Mouse (Mus musculus) limb, embryonic 15.5 days (tissue): ENCODE data around the gene Ankrd54. TPM values are rescaled to one million over a fixed set of nuclear protein-coding genes. Genes with fewer than 3 reads are reported as not detected.
A peak's percentile ranks its signal among the peaks of the same experiment; 100 is the strongest.

Experiments used
- ATAC-seq: fragments of 200-750 bp; cut with Nextera tagmentation; 2 replicates; pipeline ENCODE4 v1.8.0; 2017; ENCODE audit warnings: low read depth, moderate TSS enrichment; ENCODE audit not compliant: insufficient number of reproducible peaks, low FRiP score, low TSS enrichment
- H3K27ac ChIP-seq: fragments of 300-500 bp; sonication (generic); 2 replicates; pipeline ENCODE4 v1.5.1; 2015; ENCODE audit warnings: moderate library complexity, mild to moderate bottlenecking, inconsistent platforms
- H3K27me3 ChIP-seq: fragments of 300-500 bp; sonication (generic); 2 replicates; pipeline ENCODE4 v1.6.1; 2015; ENCODE audit warnings: inconsistent platforms
- H3K36me3 ChIP-seq: fragments of 300-500 bp; sonication (generic); 2 replicates; pipeline ENCODE4 v1.6.1; 2015; ENCODE audit warnings: inconsistent platforms
- H3K4me1 ChIP-seq: fragments of 300-500 bp; sonication (generic); 2 replicates; pipeline ENCODE4 v1.6.1; 2015; ENCODE audit warnings: inconsistent platforms
- H3K4me2 ChIP-seq: fragments of 300-500 bp; sonication (generic); 2 replicates; pipeline ENCODE4 v1.6.1; 2015; ENCODE audit warnings: mild to moderate bottlenecking, inconsistent platforms
- H3K4me3 ChIP-seq: fragments of 300-500 bp; sonication (generic); 2 replicates; pipeline ENCODE4 v1.5.1; 2015; ENCODE audit warnings: mild to moderate bottlenecking, inconsistent platforms
- H3K9ac ChIP-seq: fragments of 300-500 bp; sonication (generic); 2 replicates; pipeline ENCODE4 v1.6.1; 2015; ENCODE audit warnings: inconsistent platforms
- H3K9me3 ChIP-seq: fragments of 300-500 bp; sonication (generic); 2 replicates; pipeline ENCODE4 v1.6.1; 2016; ENCODE audit warnings: inconsistent platforms
- WGBS: fragments of 180-500 bp; shearing (Covaris S2); methylation state at CpG from one replicate; pipeline ENCODE4 v1.1.7; 2015; 5-methylcytosine and 5-hydroxymethylcytosine counted together
- polyA plus RNA-seq: library from polyadenylated mRNA; unstranded; fragments of >200 nt; fragmentation: Nextera tagmentation; extraction: Ambion mirVana; gene quantifications from 2 replicates; pipeline ENCODE4 v1.2.1, GENCODE M21; 2015

Gene Ankrd54
- polyA plus RNA-seq, 1 experiment from 2014 or later, result 43.9 TPM

DNA sequence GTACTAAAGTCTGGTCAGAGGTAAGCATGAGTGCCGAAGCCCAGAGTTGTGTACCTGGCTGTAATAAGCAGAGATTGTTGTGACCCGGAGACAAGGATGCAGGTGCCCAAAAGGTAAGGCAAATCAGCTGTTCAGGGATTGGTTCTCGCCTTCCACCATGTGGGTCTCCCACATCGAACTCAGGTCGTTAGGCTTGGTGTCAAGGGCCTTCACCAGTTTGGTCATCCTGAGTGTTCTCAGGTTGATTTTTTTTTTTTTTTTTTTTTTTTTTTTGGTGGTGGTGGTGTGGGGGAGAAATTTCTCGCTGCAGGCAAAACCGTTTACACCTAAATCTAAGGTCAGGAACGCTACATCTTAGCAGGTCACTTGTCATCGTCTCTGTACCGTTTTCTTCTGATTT, 11.8 kb upstream of the Ankrd54 start:
- peak overlapping the region; percentile 89 for H3K4me3 ChIP-seq
- H3K4me1 ChIP-seq, result peaks cover 16% of the 10 kb centered on the region
- ATAC-seq, result no peak
- H3K9ac ChIP-seq, result peak overlapping the region; percentile 86; the same call in 1 of the 2 replicates
- peak overlapping the region; percentile 82 for H3K4me2 ChIP-seq
- WGBS, result 33% methylated on average over 10 of the region's 10 CpGs
- H3K27me3 ChIP-seq, result no peaks in the 10 kb centered on the region
- H3K9me3 ChIP-seq, result no peaks in the 10 kb centered on the region
- H3K27ac ChIP-seq, result peak overlapping the region; percentile 88; the same call in 1 of the 2 replicates
- H3K36me3 ChIP-seq, result peaks cover 26% of the 10 kb centered on the region

GRCm38 (mm10) chr15:79073752-79074151, 11.1 kb upstream of the Ankrd54 start:
- H3K4me3 ChIP-seq, result no peak overlapping the region
- H3K36me3 ChIP-seq, result peaks cover 19% of the 10 kb centered on the region
- no peak overlapping the region for H3K27ac ChIP-seq
- H3K4me1 ChIP-seq, result peaks cover 16% of the 10 kb centered on the region
- no peaks in the 10 kb centered on the region for H3K27me3 ChIP-seq
- H3K4me2 ChIP-seq, result no peak overlapping the region
- H3K9me3 ChIP-seq, result no peaks in the 10 kb centered on the region
- ATAC-seq, result no peak
- no peak overlapping the region for H3K9ac ChIP-seq

DNA sequence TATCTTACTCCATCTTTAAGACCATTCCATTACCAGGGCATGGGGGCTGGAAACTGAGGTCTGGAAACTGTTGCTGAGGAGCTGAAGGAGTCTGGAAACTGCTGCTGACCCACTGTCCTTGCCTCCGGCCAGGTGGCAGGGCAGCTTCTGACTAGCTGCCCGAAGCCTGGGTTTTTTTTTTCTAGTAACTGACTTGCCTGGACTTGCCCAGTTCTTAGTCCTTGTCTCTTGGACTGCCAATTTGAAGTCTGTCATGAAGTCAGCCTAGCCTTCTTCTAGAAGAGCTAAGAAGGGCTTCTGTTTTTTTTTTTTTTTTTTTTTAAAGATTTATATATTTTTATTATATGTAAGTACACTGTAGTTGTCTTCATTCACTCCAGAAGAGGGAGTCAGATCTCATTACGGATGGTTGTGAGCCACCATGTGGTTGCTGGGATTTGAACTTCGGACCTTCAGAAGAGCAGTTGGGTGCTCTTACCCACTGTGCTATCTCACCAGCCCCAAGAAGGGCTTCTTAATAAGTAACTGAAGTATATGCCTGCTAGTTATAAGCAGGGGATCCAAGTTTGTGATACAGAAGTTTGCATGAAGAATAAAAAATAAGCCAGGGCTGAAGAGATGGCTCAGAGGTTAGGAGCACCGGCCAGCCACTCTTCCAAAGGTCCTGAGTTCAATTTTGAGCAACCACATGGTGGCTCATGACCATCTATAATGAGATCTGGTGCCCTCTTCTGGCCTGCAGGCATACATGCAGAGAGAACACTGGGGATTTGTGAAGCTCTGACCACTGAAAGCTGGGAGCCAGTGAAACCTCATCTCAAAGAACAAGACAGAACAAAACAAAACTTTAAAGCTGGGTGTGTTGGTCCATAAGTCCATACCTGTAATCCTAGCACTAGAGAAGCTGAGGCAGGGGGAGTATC, 8.7 kb upstream of the Ankrd54 start:
- ATAC-seq, result no peak
- WGBS, result 63% methylated on average over 5 of the region's 5 CpGs
- Histone ChIP-seq H3K27me3 (no peaks in the 10 kb centered on the region), H3K4me3 (no peak overlapping the region), H3K9ac (no peak overlapping the region), H3K4me2 (no peak overlapping the region), H3K27ac (no peak overlapping the region), H3K36me3 (peaks cover under 1% of the 10 kb centered on the region; the same call in 1 of the 2 replicates), H3K9me3 (no peaks in the 10 kb centered on the region), H3K4me1 (peaks cover 13% of the 10 kb centered on the region)

DNA sequence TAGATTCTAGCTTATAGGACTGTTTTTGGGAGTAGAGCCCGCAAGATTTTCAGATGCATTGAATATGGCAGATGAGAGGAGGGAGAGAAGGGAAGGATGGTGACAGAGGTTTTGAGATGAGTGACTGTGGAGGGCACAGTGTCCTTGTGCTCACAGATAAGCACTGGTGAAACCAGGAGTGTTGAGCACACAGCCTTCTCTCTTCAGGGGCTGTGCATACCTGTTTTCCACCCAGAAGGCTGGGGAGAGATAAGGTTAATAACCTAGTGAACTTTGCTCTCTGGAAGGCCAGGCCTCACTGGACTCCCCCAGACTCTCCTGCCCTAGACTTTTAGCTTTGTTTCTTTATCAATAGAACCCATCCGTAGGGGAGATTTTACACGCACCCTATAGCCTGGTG, 5.7 kb upstream of the Ankrd54 start:
- Histone ChIP-seq H3K27ac (no peak overlapping the region), H3K9ac (no peak overlapping the region), H3K9me3 (no peaks in the 10 kb centered on the region), H3K4me1 (0 out of 2 replicates have a peak, but pooled peaks cover under 1% of the 10 kb centered on the region), H3K4me2 (no peak overlapping the region), H3K36me3 (no peaks in the 10 kb centered on the region), H3K27me3 (no peaks in the 10 kb centered on the region), H3K4me3 (no peak overlapping the region)
- no peak for ATAC-seq
- 81% methylated on average over 3 of the region's 3 CpGs for WGBS

GRCm38 (mm10) chr15:79067631-79068030, 4.9 kb upstream of the Ankrd54 start:
- Histone ChIP-seq H3K9ac (no peak overlapping the region), H3K4me2 (no peak overlapping the region), H3K36me3 (no peaks in the 10 kb centered on the region), H3K4me1 (0 out of 2 replicates have a peak, but pooled peaks cover 2% of the 10 kb centered on the region), H3K9me3 (no peaks in the 10 kb centered on the region), H3K27me3 (no peaks in the 10 kb centered on the region), H3K27ac (no peak overlapping the region), H3K4me3 (no peak overlapping the region)
- WGBS, result 57% methylated on average over 3 of the region's 3 CpGs
- no peak for ATAC-seq

DNA sequence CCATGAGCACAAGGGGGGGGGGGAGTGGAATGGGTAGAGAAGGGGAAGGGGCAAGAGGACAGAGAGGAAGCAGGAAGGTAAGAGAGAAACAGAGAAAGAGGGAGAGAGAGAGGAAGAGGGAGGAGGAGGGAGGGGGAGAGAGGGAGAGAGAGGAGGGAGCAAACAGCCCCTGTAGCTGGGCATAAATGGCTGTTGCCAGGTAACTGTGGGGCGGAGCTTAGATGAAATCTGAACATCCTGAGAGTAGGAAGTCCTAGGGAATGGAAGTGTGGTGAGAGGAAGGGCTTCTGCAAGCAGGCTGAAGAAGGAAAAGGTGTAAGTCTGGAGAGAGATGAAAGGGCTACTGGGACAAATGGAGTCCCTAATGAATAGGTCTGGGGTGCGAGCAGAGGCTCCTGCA, 3.6 kb upstream of the Ankrd54 start:
- no peak overlapping the region for H3K4me3 ChIP-seq
- no peak overlapping the region for H3K4me2 ChIP-seq
- no peak for ATAC-seq

GRCm38 (mm10) chr15:79065086-79065770, 2.5 kb upstream of the Ankrd54 start:
- no peak overlapping the region for H3K4me2 ChIP-seq
- no peak overlapping the region for H3K9ac ChIP-seq
- WGBS, result 36% methylated on average over 8 of the region's 8 CpGs
- no peak overlapping the region for H3K4me3 ChIP-seq
- peaks cover 14% of the 10 kb centered on the region for H3K4me1 ChIP-seq
- ATAC-seq, result no peak
- H3K9me3 ChIP-seq, result no peaks in the 10 kb centered on the region
- 0 out of 2 replicates have a peak overlapping the region, but pooled peaks have one; percentile 54 for H3K27ac ChIP-seq
- no peaks in the 10 kb centered on the region for H3K27me3 ChIP-seq
- peaks cover 8% of the 10 kb centered on the region for H3K36me3 ChIP-seq

More for the DNA sequence above, 3.6 kb upstream of the Ankrd54 start:
- WGBS, result 32% methylated on average over 2 of the region's 2 CpGs
- H3K36me3 ChIP-seq, result no peaks in the 10 kb centered on the region
- no peak overlapping the region for H3K27ac ChIP-seq
- H3K9ac ChIP-seq, result no peak overlapping the region
- H3K27me3 ChIP-seq, result no peaks in the 10 kb centered on the region
- no peaks in the 10 kb centered on the region for H3K9me3 ChIP-seq
- H3K4me1 ChIP-seq, result peaks cover 12% of the 10 kb centered on the region

DNA sequence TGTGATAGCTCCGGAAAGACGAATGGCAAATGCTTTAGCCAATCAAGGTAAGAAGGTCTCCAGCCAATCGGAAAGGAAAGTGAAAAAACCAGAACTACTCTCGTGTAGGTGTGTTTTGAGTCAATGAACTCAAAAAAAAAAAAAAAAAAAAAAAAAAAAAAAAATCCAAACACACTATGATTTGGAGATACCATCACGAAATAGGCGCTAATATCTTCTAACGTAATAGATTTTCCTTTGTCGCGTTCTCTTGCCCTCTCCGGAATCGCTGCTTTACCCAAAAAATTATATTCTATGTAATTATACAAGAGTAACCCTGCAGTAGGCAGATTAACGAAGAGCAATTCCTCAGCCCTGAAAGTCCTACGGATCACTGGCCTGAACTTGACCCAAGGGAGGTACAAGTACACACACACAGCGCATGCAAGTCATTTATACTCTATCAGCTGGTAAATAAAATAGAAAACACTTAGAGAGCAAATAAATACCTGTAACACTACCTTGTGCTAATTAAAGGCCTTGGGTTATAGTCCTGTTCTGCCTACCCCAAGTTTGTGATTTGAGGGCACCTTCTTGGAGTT, 557 bp upstream of the Ankrd54 start:
- Histone ChIP-seq H3K9ac (no peak overlapping the region), H3K4me3 (peak overlapping the region; percentile 95), H3K4me2 (peak overlapping the region; percentile 41), H3K36me3 (peaks cover 27% of the 10 kb centered on the region), H3K4me1 (peaks cover 14% of the 10 kb centered on the region), H3K9me3 (no peaks in the 10 kb centered on the region), H3K27me3 (no peaks in the 10 kb centered on the region), H3K27ac (0 out of 2 replicates have a peak overlapping the region, but pooled peaks have one; percentile 2)
- no peak for ATAC-seq
- WGBS, result 8% methylated on average over 14 of the region's 14 CpGs

DNA sequence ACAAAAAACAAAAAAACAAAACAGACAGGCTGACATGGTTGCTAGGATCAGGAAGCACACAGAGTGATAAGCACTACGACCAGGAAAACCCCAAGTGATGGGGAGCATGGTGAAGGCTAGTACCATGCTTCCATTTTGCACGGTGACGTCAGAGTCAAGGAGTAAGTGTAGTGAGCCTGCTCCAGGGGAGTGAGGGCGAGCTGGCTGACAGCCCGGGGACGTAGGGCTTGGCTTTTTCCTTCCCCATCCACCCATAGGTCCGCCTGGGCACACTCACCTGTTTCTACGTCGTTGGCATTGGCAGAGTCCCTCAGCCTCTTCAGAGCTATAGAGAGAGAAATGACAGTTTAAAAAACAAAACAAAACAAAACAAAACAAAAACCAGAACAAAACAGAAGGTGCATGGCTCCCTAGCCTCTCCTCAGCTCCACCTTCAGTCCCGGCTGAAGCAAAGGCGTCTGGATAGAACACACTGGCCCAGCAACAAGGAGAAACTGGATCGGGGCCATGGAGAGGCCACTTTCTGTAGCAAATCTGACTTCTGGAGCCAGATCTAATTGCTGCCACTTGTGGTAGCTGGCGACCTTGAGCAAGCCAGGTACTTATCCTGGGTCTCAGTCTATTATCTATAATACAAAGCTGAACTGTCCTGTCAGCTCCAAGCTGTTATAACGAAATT, 1.7 kb downstream of the Ankrd54 start:
- no peak overlapping the region for H3K9ac ChIP-seq
- H3K4me1 ChIP-seq, result peaks cover 14% of the 10 kb centered on the region
- H3K9me3 ChIP-seq, result no peaks in the 10 kb centered on the region
- no peak overlapping the region; the same call in 1 of the 2 replicates for H3K4me2 ChIP-seq
- WGBS, result 82% methylated on average over 14 of the region's 14 CpGs
- ATAC-seq, result no peak
- H3K4me3 ChIP-seq, result 0 out of 2 replicates have a peak overlapping the region, but pooled peaks have one; percentile 95
- peaks cover 48% of the 10 kb centered on the region for H3K36me3 ChIP-seq
- 0 out of 2 replicates have a peak overlapping the region, but pooled peaks have one; percentile 17 for H3K27ac ChIP-seq
- H3K27me3 ChIP-seq, result no peaks in the 10 kb centered on the region

DNA sequence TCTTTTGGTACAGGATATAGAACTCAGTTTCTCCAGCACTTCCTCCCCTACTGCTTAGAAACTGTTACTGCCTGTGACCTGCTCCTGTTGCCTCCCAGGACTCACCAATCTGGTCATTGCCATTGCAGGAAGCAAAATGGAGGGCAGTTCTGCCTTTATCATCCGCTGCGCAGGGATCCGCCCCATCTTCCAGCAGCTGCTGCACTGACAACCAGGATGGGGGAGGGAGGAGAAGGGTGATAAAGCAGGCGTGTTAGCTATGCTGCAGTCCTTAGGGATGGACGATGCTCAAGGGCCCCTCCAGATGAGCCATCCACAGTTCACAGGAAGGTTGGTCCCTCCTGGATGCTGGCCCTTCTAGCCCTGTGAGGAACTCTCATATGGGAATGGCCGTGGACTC, 4.8 kb downstream of the Ankrd54 start:
- H3K4me2 ChIP-seq, result no peak overlapping the region
- no peaks in the 10 kb centered on the region for H3K27me3 ChIP-seq
- H3K36me3 ChIP-seq, result peaks cover 79% of the 10 kb centered on the region
- H3K4me1 ChIP-seq, result peaks cover 12% of the 10 kb centered on the region
- no peak overlapping the region for H3K9ac ChIP-seq
- no peak overlapping the region for H3K27ac ChIP-seq
- 88% methylated on average over 6 of the region's 6 CpGs for WGBS
- H3K9me3 ChIP-seq, result no peaks in the 10 kb centered on the region
- no peak overlapping the region for H3K4me3 ChIP-seq
- no peak for ATAC-seq

- H3K9ac ChIP-seq, result no peak overlapping the region
- H3K4me3 ChIP-seq, result no peak overlapping the region
- 88% methylated on average over 7 of the region's 7 CpGs for WGBS
- no peaks in the 10 kb centered on the region for H3K9me3 ChIP-seq
- H3K4me2 ChIP-seq, result no peak overlapping the region
- ATAC-seq, result no peak
- peaks cover 86% of the 10 kb centered on the region for H3K36me3 ChIP-seq
- H3K27ac ChIP-seq, result no peak overlapping the region
- H3K27me3 ChIP-seq, result no peaks in the 10 kb centered on the region
- peaks cover 5% of the 10 kb centered on the region; the same call in 1 of the 2 replicates for H3K4me1 ChIP-seq
Measured at GRCm38 (mm10) chr15:79056601-79057000, 6.1 kb downstream of the Ankrd54 start.
